Mouse (Mus musculus) central nervous system, embryonic 14 days (tissue): ENCODE results near the gene OR5BS1P. TPM values are rescaled to one million over a fixed set of nuclear protein-coding genes. Genes with fewer than 3 reads are reported as not detected.

Experiments used
- polyA plus RNA-seq: library from polyadenylated mRNA; depleted of rRNA; stranded (reverse); fragments of >200 nt; gene quantifications from 2 replicates; pipeline ENCODE4 v1.2.3, GENCODE M21; 2012; rRNA removed

The OR5BS1P gene
- polyA plus RNA-seq: not detected in 2 replicates

GRCm38 (mm10) chr15:98469596-98469995 is at the start of gene OR5BS1P:
OR5BS1P (plus strand) TSS chr15:98469896.

GRCm38 (mm10) chr15:98430925-98431324 is 38.8 kb upstream of the OR5BS1P start, which contains the start of gene Olfr282:
Olfr282 (plus strand) TSS chr15:98431225.

GRCm38 (mm10) chr15:98452288-98452687 is 17.4 kb upstream of the OR5BS1P start, which contains the start of gene Olfr281:
Olfr281 (plus strand) TSS chr15:98452588.

GRCm38 (mm10) chr15:98482701-98483100 is 13.0 kb downstream of the OR5BS1P start, which contains the start of gene Lalba:
Lalba (minus strand) TSS chr15:98482721.

GRCm38 (mm10) chr15:98492102-98492501 is 22.4 kb downstream of the OR5BS1P start, which contains the start of gene Olfr279:
Olfr279 (plus strand) TSS chr15:98492402.

Other genes with a start within 250 kb of the OR5BS1P start
- gene Gm44579, start 248.9 kb upstream of the OR5BS1P start, polyA plus RNA-seq: not detected in 2 replicates
- gene Olfr287, start 248.8 kb upstream of the OR5BS1P start, polyA plus RNA-seq: not detected in 2 replicates
- not detected in 2 replicates for gene Olfr286, start 235.4 kb upstream of the OR5BS1P start, polyA plus RNA-seq
- gene H1fnt, start 212.6 kb upstream of the OR5BS1P start, polyA plus RNA-seq: not detected in 2 replicates
- gene Zfp641, start 173.7 kb upstream of the OR5BS1P start, polyA plus RNA-seq: 8.0 and 9.4 TPM in 2 replicates
- not detected in 2 replicates for gene Olfr285, start 152.5 kb upstream of the OR5BS1P start, polyA plus RNA-seq
- gene Olfr284, start 128.9 kb upstream of the OR5BS1P start, polyA plus RNA-seq: not detected in 2 replicates
- not detected in 2 replicates for gene Olfr283, start 89.0 kb upstream of the OR5BS1P start, polyA plus RNA-seq
- gene Olfr282, start 38.7 kb upstream of the OR5BS1P start, polyA plus RNA-seq: not detected in 2 replicates
- gene Olfr281, start 17.3 kb upstream of the OR5BS1P start, polyA plus RNA-seq: not detected in 2 replicates
- not detected in 2 replicates for gene Lalba, start 12.8 kb downstream of the OR5BS1P start, polyA plus RNA-seq
- gene Olfr279, start 22.5 kb downstream of the OR5BS1P start, polyA plus RNA-seq: not detected in 2 replicates
- gene Kansl2, start 64.4 kb downstream of the OR5BS1P start, polyA plus RNA-seq: 117 and 125 TPM in 2 replicates
- gene Ccnt1, start 101.0 kb downstream of the OR5BS1P start, polyA plus RNA-seq: 22.8 and 23.3 TPM in 2 replicates
- 0.26 TPM in 1 of 2 replicates, not detected in the other for gene 4930415O20Rik, start 101.1 kb downstream of the OR5BS1P start, polyA plus RNA-seq
- gene Adcy6, start 140.2 kb downstream of the OR5BS1P start, polyA plus RNA-seq: 46.7 and 54.8 TPM in 2 replicates
- 230 and 233 TPM in 2 replicates for gene Cacnb3, start 160.9 kb downstream of the OR5BS1P start, polyA plus RNA-seq
- 53.2 and 54.3 TPM in 2 replicates for gene Ddx23, start 193.0 kb downstream of the OR5BS1P start, polyA plus RNA-seq
- 13.4 and 16.2 TPM in 2 replicates for gene Rnd1, start 207.6 kb downstream of the OR5BS1P start, polyA plus RNA-seq
- 2.3 and 2.6 TPM in 2 replicates for gene Ccdc65, start 238.3 kb downstream of the OR5BS1P start, polyA plus RNA-seq